Mouse (Mus musculus): Measurements from ENCODE around the gene Cdh26. TPM values are rescaled to one million over a fixed set of nuclear protein-coding genes. Genes with fewer than 3 reads are reported as not detected.

The Cdh26 gene
- polyA plus RNA-seq, 1 experiment from 2014 or later, result 0.16 TPM

- H3K9me3 ChIP-seq, result no peaks in the 10 kb centered on the region
- H3K4me2 ChIP-seq, result no peak overlapping the region
- no peak overlapping the region for H3K27ac ChIP-seq
- no peaks in the 10 kb centered on the region for H3K27me3 ChIP-seq
- WGBS, result 76% methylated on average over 9 of the region's 9 CpGs
- H3K9ac ChIP-seq, result no peak overlapping the region
- peaks cover 11% of the 10 kb centered on the region for H3K4me1 ChIP-seq (replicated peaks)
- no peak overlapping the region for H3K4me3 ChIP-seq
- ATAC-seq (ENCODE audit: low FRiP score), result no peak
- H3K36me3 ChIP-seq, result no peaks in the 10 kb centered on the region
Observed at GRCm38 (mm10) chr2:178516941-178517340, 86.6 kb downstream of the Cdh26 start.

DNA sequence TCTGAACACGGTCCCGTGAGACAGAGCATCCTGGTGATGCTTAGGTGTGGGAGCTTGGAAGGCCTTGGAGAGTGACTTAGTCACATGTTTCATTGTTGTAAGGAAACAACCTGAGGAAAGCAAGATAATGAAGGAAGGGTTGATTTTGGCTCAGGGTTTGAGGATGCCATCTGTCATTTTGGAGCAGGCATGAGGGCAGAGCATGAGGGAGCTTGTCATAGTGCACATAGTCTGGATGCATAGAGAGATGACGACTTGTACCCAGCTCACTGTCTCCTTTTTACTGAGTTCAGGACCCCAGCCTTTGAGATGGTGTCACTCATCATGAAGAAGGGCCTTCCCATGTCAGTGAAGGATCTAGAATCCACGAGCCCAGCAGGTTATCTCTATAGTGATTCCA lies 89.0 kb downstream of the Cdh26 start:
- Histone ChIP-seq H3K9me3 (no peaks in the 10 kb centered on the region), H3K4me2 (no peak overlapping the region), H3K9ac (no peak overlapping the region), H3K4me3 (no peak overlapping the region), H3K36me3 (no peaks in the 10 kb centered on the region), H3K27ac (no peak overlapping the region), H3K4me1 (replicated peaks) (peaks cover 10% of the 10 kb centered on the region), H3K27me3 (0 out of 2 replicates have a peak, but pooled peaks cover 2% of the 10 kb centered on the region)
- no peak for ATAC-seq (ENCODE audit: low FRiP score)
- 87% methylated on average over 4 of the region's 4 CpGs for WGBS

- Histone ChIP-seq H3K9me3 (no peaks in the 10 kb centered on the region), H3K9ac (no peak overlapping the region), H3K4me2 (no peak overlapping the region), H3K4me3 (no peak overlapping the region), H3K4me1 (replicated peaks) (peaks cover 8% of the 10 kb centered on the region), H3K27me3 (0 out of 2 replicates have a peak, but pooled peaks cover 4% of the 10 kb centered on the region), H3K27ac (no peak overlapping the region), H3K36me3 (no peaks in the 10 kb centered on the region)
- ATAC-seq (ENCODE audit: low FRiP score), result no peak
- WGBS, result 53% methylated on average over 2 of the region's 2 CpGs
Observed at GRCm38 (mm10) chr2:178520216-178520615, 89.9 kb downstream of the Cdh26 start.

DNA sequence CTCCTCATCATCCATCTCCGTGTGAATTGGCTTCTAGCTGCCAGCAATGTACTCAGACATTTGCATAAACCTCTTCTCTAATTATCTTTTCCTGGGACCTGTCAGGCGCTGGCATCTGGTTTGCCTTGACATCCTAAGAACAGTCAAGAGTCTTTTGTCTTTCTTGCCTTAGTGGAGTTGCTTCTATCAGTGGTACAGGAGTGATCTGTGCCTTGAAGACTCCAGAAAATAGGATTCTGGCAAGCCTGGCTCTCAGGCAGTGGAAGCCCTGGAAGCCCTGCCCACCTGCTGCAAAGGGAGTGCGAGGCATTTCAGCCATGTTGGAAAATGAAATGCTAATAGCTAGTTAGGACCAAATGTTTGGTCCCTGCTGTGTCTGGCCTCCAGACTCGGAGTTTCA lies 92.0 kb downstream of the Cdh26 start:
- Histone ChIP-seq H3K4me2 (no peak overlapping the region), H3K9ac (no peak overlapping the region; the same call in 1 of the 2 replicates), H3K4me1 (replicated peaks) (peaks cover 8% of the 10 kb centered on the region), H3K9me3 (no peaks in the 10 kb centered on the region), H3K4me3 (no peak overlapping the region), H3K27me3 (0 out of 2 replicates have a peak, but pooled peaks cover 4% of the 10 kb centered on the region), H3K27ac (peak overlapping the region; percentile 40; the same call in 1 of the 2 replicates), H3K36me3 (no peaks in the 10 kb centered on the region)
- WGBS, result 44% methylated on average over 4 of the region's 4 CpGs
- ATAC-seq (ENCODE audit: low FRiP score), result no peak

DNA sequence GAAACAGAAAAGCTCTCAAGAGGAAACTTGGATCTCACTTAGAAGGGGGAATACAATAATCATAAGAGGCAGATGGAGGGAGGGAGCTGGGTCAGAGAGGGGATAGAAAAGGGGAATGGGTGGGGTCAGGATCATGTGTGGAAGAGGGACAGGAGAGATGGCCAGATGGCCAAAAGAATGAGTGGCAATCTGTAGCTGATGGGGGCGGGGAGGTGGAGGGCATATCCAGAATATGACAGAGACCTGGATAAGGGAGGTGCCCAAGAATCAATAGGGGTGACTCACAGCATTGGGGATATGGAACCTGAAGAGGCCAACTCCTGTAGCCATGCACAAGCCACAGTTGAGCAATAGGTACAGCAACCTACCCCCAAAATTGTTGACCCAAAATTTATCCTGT lies 92.5 kb downstream of the Cdh26 start:
- Histone ChIP-seq H3K4me3 (no peak overlapping the region), H3K9me3 (no peaks in the 10 kb centered on the region), H3K27me3 (0 out of 2 replicates have a peak, but pooled peaks cover 4% of the 10 kb centered on the region), H3K9ac (no peak overlapping the region; the same call in 1 of the 2 replicates), H3K4me1 (replicated peaks) (peaks cover 8% of the 10 kb centered on the region), H3K4me2 (no peak overlapping the region), H3K36me3 (no peaks in the 10 kb centered on the region), H3K27ac (peak overlapping the region; percentile 40; the same call in 1 of the 2 replicates)
- whole genome bisulfite sequencing, result 91% methylated on average over 1 of the region's 1 CpGs
- no peak for ATAC-seq (ENCODE audit: low FRiP score)

DNA sequence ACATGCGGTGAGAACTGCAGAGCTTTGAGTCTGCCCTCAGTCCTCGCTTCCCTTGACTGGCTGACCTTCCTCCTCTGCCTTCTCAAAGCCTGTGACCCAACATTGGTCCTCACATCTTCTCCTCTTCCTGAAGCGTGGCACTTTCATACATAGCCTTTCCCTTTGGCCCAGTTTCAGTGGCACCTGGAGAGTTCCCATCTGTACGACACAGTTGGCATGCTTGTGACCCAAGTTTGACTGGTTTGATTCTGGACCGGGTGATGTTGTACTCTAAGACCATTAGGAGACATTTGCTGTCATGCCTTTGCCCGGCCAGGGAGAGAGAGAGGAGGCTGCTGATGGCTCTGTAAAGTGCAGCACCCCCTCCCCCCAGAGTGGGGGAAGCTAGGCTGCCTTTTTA lies 96.4 kb downstream of the Cdh26 start:
- H3K9me3 ChIP-seq, result no peaks in the 10 kb centered on the region
- no peaks in the 10 kb centered on the region for H3K36me3 ChIP-seq
- no peak overlapping the region for H3K9ac ChIP-seq
- H3K4me1 ChIP-seq (replicated peaks), result peaks cover 8% of the 10 kb centered on the region
- H3K27ac ChIP-seq, result no peak overlapping the region
- H3K4me2 ChIP-seq, result no peak overlapping the region
- no peak for ATAC-seq (ENCODE audit: low FRiP score)
- H3K27me3 ChIP-seq, result 0 out of 2 replicates have a peak, but pooled peaks cover 4% of the 10 kb centered on the region
- 88% methylated on average over 6 of the region's 6 CpGs for WGBS
- H3K4me3 ChIP-seq, result no peak overlapping the region

DNA sequence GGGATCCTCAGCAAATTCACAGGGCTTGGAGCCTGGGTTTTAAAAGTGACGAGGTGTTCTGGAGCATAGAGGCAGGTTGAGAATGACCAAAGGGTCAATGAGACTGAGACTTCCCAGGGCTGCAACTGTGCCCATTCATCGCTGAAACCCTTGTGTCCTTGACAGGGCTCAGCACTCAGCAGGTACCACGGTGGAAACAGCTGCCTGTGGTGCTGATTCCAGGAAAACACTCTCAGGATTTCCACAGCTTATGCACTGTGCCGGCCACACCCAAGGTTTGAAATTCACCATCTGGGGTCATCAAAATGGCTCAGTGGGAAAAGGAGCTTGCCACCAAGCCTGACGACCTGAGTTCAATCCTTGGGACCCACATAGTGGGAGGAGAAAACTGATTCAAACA lies 100.9 kb downstream of the Cdh26 start:
- Histone ChIP-seq H3K36me3 (no peaks in the 10 kb centered on the region), H3K4me3 (no peak overlapping the region), H3K4me1 (replicated peaks) (no peaks in the 10 kb centered on the region), H3K9me3 (no peaks in the 10 kb centered on the region), H3K27me3 (no peaks in the 10 kb centered on the region), H3K27ac (no peak overlapping the region), H3K4me2 (no peak overlapping the region), H3K9ac (no peak overlapping the region)
- no peak for ATAC-seq (ENCODE audit: low FRiP score)
- WGBS, result 82% methylated on average over 5 of the region's 5 CpGs

DNA sequence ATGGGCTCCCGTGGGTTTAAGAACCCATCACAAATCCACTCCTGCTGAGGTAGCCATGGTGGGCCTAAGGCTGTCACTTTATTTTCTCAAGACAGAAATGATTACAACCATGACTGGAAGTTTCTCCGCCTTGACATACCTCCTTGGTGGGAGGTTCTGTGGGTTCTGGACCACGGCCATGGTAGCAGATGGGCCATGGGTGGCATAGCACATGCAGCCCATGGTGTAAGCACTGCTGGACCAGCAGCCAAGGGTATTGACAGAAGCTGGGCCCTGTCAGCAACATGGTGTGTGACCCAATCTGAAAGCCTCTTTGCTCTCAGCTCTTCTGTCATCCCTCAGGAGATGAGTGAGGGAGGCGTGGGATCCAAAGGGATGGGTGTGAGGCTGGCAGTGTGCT lies 106.2 kb downstream of the Cdh26 start:
- 0 out of 2 replicates have a peak, but pooled peaks cover 3% of the 10 kb centered on the region for H3K27me3 ChIP-seq
- H3K4me1 ChIP-seq (replicated peaks), result peaks cover 7% of the 10 kb centered on the region
- H3K9me3 ChIP-seq, result no peaks in the 10 kb centered on the region
- no peak overlapping the region for H3K4me3 ChIP-seq
- no peak overlapping the region for H3K27ac ChIP-seq
- no peak overlapping the region for H3K4me2 ChIP-seq
- ATAC-seq (ENCODE audit: low FRiP score), result no peak
- H3K9ac ChIP-seq, result no peak overlapping the region
- H3K36me3 ChIP-seq, result no peaks in the 10 kb centered on the region
- 91% methylated on average over 4 of the region's 4 CpGs for WGBS

Other genes starting within 250 kb of the Cdh26 start
- 0.31 and 0.35 TPM in 2 replicates for gene Sycp2, start 22.8 kb upstream of the Cdh26 start, polyA plus RNA-seq (2015; fragmentation: Nextera tagmentation; extraction: Ambion mirVana)
- gene Ppp1r3d, start 16.1 kb upstream of the Cdh26 start, polyA plus RNA-seq (2015; fragmentation: Nextera tagmentation; extraction: Ambion mirVana), result 2.3 and 2.9 TPM in 2 replicates
- 8.1 and 9.8 TPM in 2 replicates for gene Fam217b, start 16.0 kb upstream of the Cdh26 start, polyA plus RNA-seq (2015; fragmentation: Nextera tagmentation; extraction: Ambion mirVana)